Comparison of ENCODE assay signal across 16 mouse cellular contexts in genomic region chr5:134427664-134428063, GRCm38 (mm10). TPM values are rescaled to one million over a fixed set of nuclear protein-coding genes. Genes with fewer than 3 reads are reported as not detected.
DNase-seq lines count a peak whose midpoint lies in the region; ATAC-seq and TF ChIP-seq lines count a peak whose summit lies in the region.
"Had no signal": no experiment of that assay in that cellular context is flagged by ENCODE, and none has a peak within 500 bp of the region (broad histone marks: within the 10 kb centered on the region; RNA-seq: fewer than 3 reads in every experiment).

No protein-coding gene starts in this region.

- TF ChIP-seq CTCF in liver, adult 2 months (IDR thresholded peaks at IDR 0.05; ENCODE audit: low read depth, low read length), result no peak
- no peak for TF ChIP-seq CTCF in liver, postnatal 0 days (IDR thresholded peaks at IDR 0.05; ENCODE audit: low read depth)
- no peak for TF ChIP-seq CTCF in left cerebral cortex, adult 2 months (IDR thresholded peaks at IDR 0.05)

- peaks cover 42% of the 10 kb centered on the region; the same call in 1 of the 2 replicates for H3K79me2 ChIP-seq in liver, adult 2 months (ENCODE audit: control insufficient read depth, insufficient read depth, low read length)

- WGBS in liver, adult 2 months, result 82% methylated on average over 9 of the region's 9 CpGs
- WGBS in liver, postnatal 0 days (ENCODE audit: insufficient replicate concordance), result 84% methylated on average over 9 of the region's 9 CpGs

- no peak for DNase-seq in liver, adult 2 months (ENCODE audit: extremely low read depth, low read depth, low spot score)
- DNase-seq in liver, postnatal 0 days, result no peak
- DNase-seq in frontal cortex, postnatal 25 days (ENCODE audit: low spot score in 2 of 2), result peak; percentile 48 to 61
- peak; percentile 50 to 81 for DNase-seq in left cerebral cortex, adult 2 months (ENCODE audit: extremely low spot score in 1 of 2, low spot score in 2 of 2)
- peak; percentile 72 for DNase-seq in right cerebral cortex, postnatal 25 days
- no peak for DNase-seq in urinary bladder, postnatal 25 days (ENCODE audit: low spot score)
- DNase-seq in testis, postnatal 14 days (ENCODE audit: low spot score), result no peak
- DNase-seq in c-Kit-positive CD71-positive TER-119-positive erythroid progenitor cells, embryonic 14.5 days (ENCODE audit: low spot score), result no peak
- DNase-seq: cerebellum, adult 8-10 months; heart, adult 11 months; lung, adult 2 months had no signal

- H3K9me3 ChIP-seq in liver, postnatal 0 days (ENCODE audit: low read length), result no peaks in the 10 kb centered on the region
- H3K9me3 ChIP-seq: limb, embryonic 12.5 days; midbrain, embryonic 15.5 days had no signal

- intact Hi-C loops in left cerebral cortex, adult 2 months (cut with DNase I), result loop anchor here (1.0 to 2.0 kb wide), 2 partner anchors 25 to 41 kb away; no protein-coding TSS in a partner anchor

- H3K27ac ChIP-seq in liver, adult 2 months (replicated peaks; ENCODE audit: insufficient read depth, low read depth, low read length), result peak overlapping the region; percentile 69
- no peak overlapping the region for H3K27ac ChIP-seq in liver, postnatal 0 days (ENCODE audit: low read depth)
- H3K27ac ChIP-seq in left cerebral cortex, adult 2 months, result no peak overlapping the region
- H3K27ac ChIP-seq: hindbrain, postnatal 0 days; kidney, postnatal 0 days; limb, embryonic 12.5 days; macrophage; midbrain, embryonic 15.5 days had no signal

- peaks cover 40% of the 10 kb centered on the region for H3K4me1 ChIP-seq in liver, adult 2 months (ENCODE audit: control insufficient read depth, insufficient read depth, low read length)
- peaks cover 3% of the 10 kb centered on the region; the same call in 1 of the 2 replicates for H3K4me1 ChIP-seq in liver, postnatal 0 days (ENCODE audit: insufficient read depth)

- TF ChIP-seq POLR2A in liver, adult 2 months (IDR thresholded peaks at IDR 0.05; ENCODE audit: extremely low read depth, insufficient read depth, low read length), result no peak

- no peak for TF ChIP-seq EP300 in liver, postnatal 0 days (IDR thresholded peaks at IDR 0.05; ENCODE audit: low read depth)

- H3K27me3 ChIP-seq in liver, adult 2 months (ENCODE audit: control insufficient read depth, insufficient read depth, low read length), result no peaks in the 10 kb centered on the region
- H3K27me3 ChIP-seq in liver, postnatal 0 days (ENCODE audit: insufficient read depth, low read length), result no peaks in the 10 kb centered on the region
- H3K27me3 ChIP-seq: limb, embryonic 12.5 days; midbrain, embryonic 15.5 days had no signal

- ATAC-seq in liver, postnatal 0 days, result no peak
- ATAC-seq: hindbrain, postnatal 0 days; midbrain, embryonic 15.5 days had no signal

- H3K4me3 ChIP-seq in liver, adult 2 months (ENCODE audit: insufficient read depth, low read depth, low read length), result no peak overlapping the region
- H3K4me3 ChIP-seq in liver, postnatal 0 days (ENCODE audit: low read depth, low read length), result no peak overlapping the region
- H3K4me3 ChIP-seq in left cerebral cortex, adult 2 months, result no peak overlapping the region
- H3K4me3 ChIP-seq: limb, embryonic 12.5 days; midbrain, embryonic 15.5 days had no signal

- no peaks in the 10 kb centered on the region for H3K36me3 ChIP-seq in liver, adult 2 months (ENCODE audit: control insufficient read depth, insufficient read depth, low read length)
- no peaks in the 10 kb centered on the region for H3K36me3 ChIP-seq in liver, postnatal 0 days (replicated peaks; ENCODE audit: insufficient read depth, low read length)
- H3K36me3 ChIP-seq: midbrain, embryonic 15.5 days had no signal

- no peak overlapping the region for H3K9ac ChIP-seq in liver, adult 2 months (ENCODE audit: low read depth, low read length)
- no peak overlapping the region for H3K9ac ChIP-seq in liver, postnatal 0 days (replicated peaks)
- H3K9ac ChIP-seq: limb, embryonic 12.5 days; midbrain, embryonic 15.5 days had no signal

- no peak overlapping the region for H3K4me2 ChIP-seq in liver, postnatal 0 days (ENCODE audit: low read depth, low read length)
- H3K4me2 ChIP-seq: limb, embryonic 12.5 days; midbrain, embryonic 15.5 days had no signal

RNA-seq across cellular contexts. Expression of gene Gtf2ird1, which starts 28.9 kb away (rescaled TPM):
- 6.5 and 14.8 TPM in 2 replicates for total RNA-seq in liver, adult 2 months (2014; rRNA removed)
- polyA plus RNA-seq in liver, adult 2 months (2012; rRNA removed), result 14.9 and 15.3 TPM in 2 replicates
- 10.0 and 11.0 TPM in 2 replicates for polyA plus RNA-seq in liver, postnatal 0 days (2015; fragmentation: Nextera tagmentation; extraction: Ambion mirVana)
- 10 to 100 TPM; 46.9 to 47.0 TPM for total RNA-seq in left cerebral cortex, adult 2 months (2021)

Comparison
In these comparisons a context has a peak if more than half of its experiments do, and no peak if none do; other contexts are left out.
1. DNase-seq: peak in frontal cortex, postnatal 25 days (2 of 2), left cerebral cortex, adult 2 months (2 of 2) and right cerebral cortex, postnatal 25 days (single experiment); none in liver, adult 2 months (single experiment), liver, postnatal 0 days (single experiment), urinary bladder, postnatal 25 days (single experiment), testis, postnatal 14 days (single experiment) and c-Kit-positive CD71-positive TER-119-positive erythroid progenitor cells, embryonic 14.5 days (single experiment).